Mouse (Mus musculus) 3134 (cell line): ENCODE data around the gene Epb41.
A peak's percentile ranks its signal among the peaks of the same experiment; 100 is the strongest.

ENCODE experiments used
- DNase-seq: peaks from one replicate; pipeline ENCODE4 v3.0.0-alpha.2; 2011; ENCODE audit warnings: low spot score; ENCODE audit not compliant: insufficient read length; ENCODE audit errors: extremely low read depth

Gene Epb41

GRCm38 (mm10) chr4:132048011-132048991 is 26.8 kb downstream of the Epb41 start:
- peak; percentile 20 for DNase-seq

- DNase-seq: no peak
These were observed 31.4 kb downstream of the Epb41 start for GRCm38 (mm10) chr4:132043726-132044125.

- no peak for DNase-seq
These were observed 33.4 kb downstream of the Epb41 start for GRCm38 (mm10) chr4:132041471-132042332.

GRCm38 (mm10) chr4:132039975-132040645 is 35.0 kb downstream of the Epb41 start:
- DNase-seq: no peak

- DNase-seq: no peak
These were observed 35.6 kb downstream of the Epb41 start for GRCm38 (mm10) chr4:132039521-132039920.

GRCm38 (mm10) chr4:132038809-132039208 is 36.3 kb downstream of the Epb41 start:
- no peak for DNase-seq

- DNase-seq: no peak
These were observed 37.1 kb downstream of the Epb41 start for GRCm38 (mm10) chr4:132037991-132038390.

- DNase-seq: no peak
These were observed 38.0 kb downstream of the Epb41 start for GRCm38 (mm10) chr4:132037137-132037536.

GRCm38 (mm10) chr4:132034242-132034641 is 40.9 kb downstream of the Epb41 start:
- no peak for DNase-seq

GRCm38 (mm10) chr4:132033183-132033582 is 41.9 kb downstream of the Epb41 start:
- DNase-seq: no peak

GRCm38 (mm10) chr4:132029851-132030741 is 45.0 kb downstream of the Epb41 start:
- no peak for DNase-seq

GRCm38 (mm10) chr4:132027806-132028205 is 47.3 kb downstream of the Epb41 start:
- DNase-seq: no peak

- DNase-seq: no peak
These were observed 48.0 kb downstream of the Epb41 start for GRCm38 (mm10) chr4:132027167-132027566.

GRCm38 (mm10) chr4:132025738-132026527 is 49.2 kb downstream of the Epb41 start:
- no peak for DNase-seq

GRCm38 (mm10) chr4:132025264-132025663 is 49.9 kb downstream of the Epb41 start:
- DNase-seq: no peak

GRCm38 (mm10) chr4:132023816-132024215 is 51.3 kb downstream of the Epb41 start:
- DNase-seq: peak; percentile 20

GRCm38 (mm10) chr4:132022639-132023038 is 52.5 kb downstream of the Epb41 start:
- DNase-seq: no peak

- DNase-seq: no peak
These were observed 53.2 kb downstream of the Epb41 start for GRCm38 (mm10) chr4:132021883-132022282.

GRCm38 (mm10) chr4:132018547-132018946 is 56.6 kb downstream of the Epb41 start:
- no peak for DNase-seq
